Mouse (Mus musculus): ENCODE data around the gene Spsb4.
"Not testable (repeated sequence)": the region's sequence is repeated elsewhere in the genome, so short reads cannot be mapped to it uniquely, and the experiment has no call there.

Gene Spsb4

GRCm38 (mm10) chr9:96954063-96954809 lies 64.4 kb downstream of the Spsb4 start:
- in situ Hi-C loops (cut with MboI, MseI), result no loop called here

- in situ Hi-C loops (cut with MboI, MseI), result no loop called here
Observed at GRCm38 (mm10) chr9:96953443-96953842, 65.2 kb downstream of the Spsb4 start.

GRCm38 (mm10) chr9:96952310-96952975 lies 66.2 kb downstream of the Spsb4 start:
- in situ Hi-C loops (cut with MboI, MseI), result no loop called here

GRCm38 (mm10) chr9:96949551-96949950 lies 69.1 kb downstream of the Spsb4 start:
- in situ Hi-C loops (cut with MboI, MseI), result no loop called here

GRCm38 (mm10) chr9:96948546-96948945 lies 70.1 kb downstream of the Spsb4 start:
- in situ Hi-C loops (cut with MboI, MseI), result no loop called here

GRCm38 (mm10) chr9:96947171-96947570 lies 71.5 kb downstream of the Spsb4 start:
- in situ Hi-C loops (cut with MboI, MseI), result no loop called here

- in situ Hi-C loops (cut with MboI, MseI), result no loop called here
Observed at GRCm38 (mm10) chr9:96944517-96944916, 74.1 kb downstream of the Spsb4 start.

GRCm38 (mm10) chr9:96942975-96943374 lies 75.7 kb downstream of the Spsb4 start:
- in situ Hi-C loops (cut with MboI, MseI), result no loop called here

- in situ Hi-C loops (cut with MboI, MseI), result no loop called here
Observed at GRCm38 (mm10) chr9:96938887-96939286, 79.8 kb downstream of the Spsb4 start.

GRCm38 (mm10) chr9:96936427-96936826 lies 82.2 kb downstream of the Spsb4 start:
- in situ Hi-C loops (cut with MboI, MseI), result not testable (repeated sequence)

GRCm38 (mm10) chr9:96935556-96936300 lies 82.9 kb downstream of the Spsb4 start:
- in situ Hi-C loops (cut with MboI, MseI), result no loop called here

- in situ Hi-C loops (cut with MboI, MseI), result no loop called here
Observed at GRCm38 (mm10) chr9:96934816-96935215, 83.8 kb downstream of the Spsb4 start.

- in situ Hi-C loops (cut with MboI, MseI), result no loop called here
Observed at GRCm38 (mm10) chr9:96932751-96933150, 85.9 kb downstream of the Spsb4 start.

- in situ Hi-C loops (cut with MboI, MseI), result loop anchor here (10.0 kb wide), 1 partner anchor 141 kb away; no protein-coding TSS in a partner anchor
Observed at GRCm38 (mm10) chr9:96923577-96924316, 94.9 kb downstream of the Spsb4 start.

GRCm38 (mm10) chr9:96923119-96923518 lies 95.5 kb downstream of the Spsb4 start:
- in situ Hi-C loops (cut with MboI, MseI), result loop anchor here (10.0 kb wide), 1 partner anchor 142 kb away; no protein-coding TSS in a partner anchor

GRCm38 (mm10) chr9:96916620-96917538 lies 101.8 kb downstream of the Spsb4 start:
- in situ Hi-C loops (cut with MboI, MseI), result no loop called here

- in situ Hi-C loops (cut with MboI, MseI), result no loop called here
Observed at GRCm38 (mm10) chr9:96916076-96916475, 102.6 kb downstream of the Spsb4 start.

- in situ Hi-C loops (cut with MboI, MseI), result no loop called here
Observed at GRCm38 (mm10) chr9:96914851-96915250, 103.8 kb downstream of the Spsb4 start.

GRCm38 (mm10) chr9:96914005-96914404 lies 104.6 kb downstream of the Spsb4 start:
- in situ Hi-C loops (cut with MboI, MseI), result no loop called here

GRCm38 (mm10) chr9:96909503-96909902 lies 109.1 kb downstream of the Spsb4 start:
- in situ Hi-C loops (cut with MboI, MseI), result loop anchor here (10.0 kb wide), 1 partner anchor 855 kb away; no protein-coding TSS in a partner anchor

All from T-helper 1 cell (primary cell).